Mouse (Mus musculus) heart, embryonic 12.5 days (tissue): ENCODE measurements at regions not wholly inside any gene's neighbourhood (a gene's known extent, or its start where the extent isn't known, plus 50 kb on each side); places are given as distances from the start of the nearest gene placed in this dataset.

ENCODE experiments used
- ATAC-seq: fragments of 200-750 bp; cut with Nextera tagmentation; 2 replicates; pipeline ENCODE4 v1.8.0; 2017; ENCODE audit warnings: moderate TSS enrichment, moderate library complexity; ENCODE audit not compliant: insufficient number of reproducible peaks, low FRiP score
- H3K27ac ChIP-seq: fragments of 300-500 bp; sonication (generic); 2 replicates; pipeline ENCODE4 v1.5.1; 2016; ENCODE audit warnings: mild to moderate bottlenecking, moderate library complexity; ENCODE audit not compliant: poor library complexity, severe bottlenecking
- H3K27me3 ChIP-seq: fragments of 300-500 bp; sonication (generic); replicated peaks from 2 replicates; pipeline ENCODE4 v1.6.1; 2016; ENCODE audit warnings: mild to moderate bottlenecking, moderate library complexity
- H3K36me3 ChIP-seq: fragments of 300-500 bp; sonication (generic); 2 replicates; pipeline ENCODE4 v1.6.1; 2016; ENCODE audit warnings: mild to moderate bottlenecking, moderate library complexity
- H3K4me1 ChIP-seq: fragments of 300-500 bp; sonication (generic); replicated peaks from 2 replicates; pipeline ENCODE4 v1.6.1; 2016; ENCODE audit warnings: mild to moderate bottlenecking
- H3K4me2 ChIP-seq: fragments of 300-500 bp; sonication (generic); 2 replicates; pipeline ENCODE4 v1.6.1; 2016; ENCODE audit warnings: mild to moderate bottlenecking, moderate library complexity
- H3K4me3 ChIP-seq: fragments of 300-500 bp; sonication (generic); 2 replicates; pipeline ENCODE4 v1.5.1; 2016; ENCODE audit warnings: mild to moderate bottlenecking
- H3K9ac ChIP-seq: fragments of 300-500 bp; sonication (generic); 2 replicates; pipeline ENCODE4 v1.6.1; 2016; ENCODE audit warnings: mild to moderate bottlenecking, moderate library complexity
- H3K9me3 ChIP-seq: fragments of 300-500 bp; sonication (generic); replicated peaks from 2 replicates; pipeline ENCODE4 v1.6.1; 2016; ENCODE audit warnings: mild to moderate bottlenecking, moderate library complexity
- WGBS: fragments of 180-500 bp; shearing (Covaris S2); methylation state at CpG from one replicate; pipeline ENCODE4 v1.1.7; 2016; 5-methylcytosine and 5-hydroxymethylcytosine counted together

DNA sequence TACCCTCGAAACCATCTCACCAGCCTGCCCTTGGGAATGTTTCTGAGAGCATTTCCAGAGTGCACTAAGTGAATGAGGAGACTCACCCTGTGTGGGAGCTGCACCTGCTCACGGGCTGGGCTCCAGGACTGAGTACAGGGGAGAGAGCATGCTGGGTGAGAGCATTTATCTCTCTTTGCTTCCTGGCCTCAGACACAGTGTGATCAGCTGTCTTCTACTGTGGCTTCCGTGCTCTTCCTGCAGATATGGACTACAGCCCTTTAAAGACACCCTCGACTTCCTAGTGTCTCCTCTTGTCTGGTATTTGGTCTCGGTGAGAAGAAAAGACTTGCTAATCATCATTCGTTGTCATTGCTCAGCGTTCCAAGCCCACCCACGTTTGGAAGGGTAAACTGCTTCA, 274.9 kb downstream of the Cd83 start:
- H3K4me3 ChIP-seq = no peak overlapping the region
- H3K27me3 ChIP-seq = no peaks in the 10 kb centered on the region
- no peaks in the 10 kb centered on the region for H3K36me3 ChIP-seq
- no peaks in the 10 kb centered on the region for H3K9me3 ChIP-seq
- peak overlapping the region; percentile 54 for H3K27ac ChIP-seq
- ATAC-seq = no peak
- H3K4me1 ChIP-seq = peaks cover 77% of the 10 kb centered on the region
- no peak overlapping the region for H3K4me2 ChIP-seq
- WGBS = 31% methylated on average over 8 of the region's 8 CpGs
- no peak overlapping the region for H3K9ac ChIP-seq

DNA sequence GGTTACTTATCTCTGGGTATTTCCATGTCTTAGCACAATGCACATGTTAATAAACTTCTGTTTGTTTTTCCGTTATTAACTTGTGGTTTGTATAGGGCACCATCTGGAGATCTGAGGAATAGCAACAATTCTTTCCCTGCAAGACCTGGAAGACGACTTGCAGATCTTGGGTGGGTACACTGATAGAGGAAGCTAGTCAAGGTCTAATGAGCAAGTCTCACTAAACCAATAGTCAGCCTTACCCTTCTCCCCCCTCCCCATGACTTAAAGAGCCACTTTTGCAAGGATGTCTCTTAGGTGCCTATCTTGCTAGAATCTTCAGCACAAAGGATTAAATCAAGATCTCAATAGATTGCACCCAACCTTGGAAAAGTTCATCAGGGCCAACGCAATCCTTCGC, 276.7 kb downstream of the Cd83 start:
- Histone ChIP-seq H3K4me3 (no peak overlapping the region), H3K4me1 (peaks cover 77% of the 10 kb centered on the region), H3K27me3 (no peaks in the 10 kb centered on the region), H3K9me3 (no peaks in the 10 kb centered on the region), H3K9ac (no peak overlapping the region), H3K36me3 (no peaks in the 10 kb centered on the region), H3K27ac (no peak overlapping the region), H3K4me2 (no peak overlapping the region)
- no peak for ATAC-seq
- 74% methylated on average over 4 of the region's 4 CpGs for WGBS

GRCm38 (mm10) chr13:44061721-44062300, 277.2 kb downstream of the Cd83 start:
- H3K9me3 ChIP-seq = no peaks in the 10 kb centered on the region
- no peak overlapping the region; the same call in 1 of the 2 replicates for H3K27ac ChIP-seq
- H3K36me3 ChIP-seq = no peaks in the 10 kb centered on the region
- peak overlapping the region; percentile 20; the same call in 1 of the 2 replicates for H3K4me2 ChIP-seq
- no peak for ATAC-seq
- no peak overlapping the region; the same call in 1 of the 2 replicates for H3K9ac ChIP-seq
- H3K4me3 ChIP-seq = no peak overlapping the region
- H3K27me3 ChIP-seq = no peaks in the 10 kb centered on the region
- peaks cover 77% of the 10 kb centered on the region for H3K4me1 ChIP-seq
- WGBS = 39% methylated on average over 7 of the region's 7 CpGs

- Histone ChIP-seq H3K27me3 (no peaks in the 10 kb centered on the region), H3K4me1 (peaks cover 80% of the 10 kb centered on the region), H3K9me3 (no peaks in the 10 kb centered on the region), H3K36me3 (no peaks in the 10 kb centered on the region), H3K4me3 (no peak overlapping the region), H3K27ac (no peak overlapping the region), H3K4me2 (no peak overlapping the region), H3K9ac (no peak overlapping the region)
- WGBS = 66% methylated on average over 8 of the region's 8 CpGs
- no peak for ATAC-seq
These were observed 278.7 kb downstream of the Cd83 start for GRCm38 (mm10) chr13:44063317-44063716.

DNA sequence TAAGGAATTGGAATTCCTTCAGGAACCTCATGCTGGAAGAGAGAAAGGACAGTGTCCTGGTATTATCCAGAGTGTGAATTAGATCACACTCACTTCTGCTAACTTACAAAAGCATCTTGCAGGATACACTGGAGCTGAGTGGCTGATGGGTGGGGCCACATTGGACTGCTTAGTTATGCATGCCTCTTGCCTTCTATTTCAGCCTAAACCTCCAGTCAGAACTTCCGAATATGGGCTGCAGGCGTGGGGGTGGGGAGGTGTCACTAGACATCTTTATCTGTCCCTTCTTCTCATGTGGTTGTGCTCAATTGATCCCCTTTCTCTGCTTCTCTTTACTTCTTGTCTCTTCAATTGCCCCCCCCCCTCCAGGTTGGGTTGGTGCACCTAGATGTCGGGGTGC, 279.5 kb downstream of the Cd83 start:
- no peak overlapping the region for H3K4me2 ChIP-seq
- no peaks in the 10 kb centered on the region for H3K27me3 ChIP-seq
- WGBS = 48% methylated on average over 3 of the region's 3 CpGs
- 0 out of 2 replicates have a peak, but pooled peaks have one; percentile 19 for ATAC-seq
- H3K9ac ChIP-seq = no peak overlapping the region
- peaks cover 75% of the 10 kb centered on the region for H3K4me1 ChIP-seq
- no peak overlapping the region for H3K27ac ChIP-seq
- H3K9me3 ChIP-seq = no peaks in the 10 kb centered on the region
- no peak overlapping the region for H3K4me3 ChIP-seq
- H3K36me3 ChIP-seq = no peaks in the 10 kb centered on the region

DNA sequence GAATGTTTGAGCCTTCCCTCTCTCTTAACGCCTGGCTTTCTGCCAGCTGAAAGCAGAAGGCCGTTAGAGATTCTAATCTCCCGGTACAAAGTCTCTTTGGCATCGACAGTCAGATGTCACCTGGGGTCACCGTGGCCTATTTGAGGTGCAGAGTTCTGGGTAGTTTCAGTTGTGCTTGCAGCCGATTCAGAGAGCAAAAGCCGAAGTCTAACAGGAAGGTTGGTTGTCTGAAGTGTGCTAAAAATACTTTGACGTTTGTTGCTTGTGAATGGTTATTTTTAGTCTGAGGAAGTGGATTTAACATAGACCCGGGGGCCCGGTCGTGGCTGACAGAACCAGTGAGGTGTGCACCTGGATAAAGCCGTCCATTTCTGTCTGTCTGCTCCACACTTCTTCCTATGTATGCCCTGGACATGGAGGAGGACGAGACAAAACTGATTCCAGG, 281.2 kb downstream of the Cd83 start:
- Histone ChIP-seq H3K36me3 (no peaks in the 10 kb centered on the region), H3K9ac (no peak overlapping the region; the same call in 1 of the 2 replicates), H3K27me3 (no peaks in the 10 kb centered on the region), H3K4me3 (no peak overlapping the region), H3K9me3 (no peaks in the 10 kb centered on the region), H3K4me2 (peak overlapping the region; percentile 3; the same call in 1 of the 2 replicates), H3K4me1 (peaks cover 68% of the 10 kb centered on the region), H3K27ac (peak overlapping the region; percentile 84)
- 10% methylated on average over 13 of the region's 13 CpGs for WGBS
- no peak for ATAC-seq

- Histone ChIP-seq H3K27ac (0 out of 2 replicates have a peak overlapping the region, but pooled peaks have one; percentile 84), H3K9me3 (no peaks in the 10 kb centered on the region), H3K27me3 (no peaks in the 10 kb centered on the region), H3K9ac (no peak overlapping the region), H3K4me2 (no peak overlapping the region), H3K4me3 (no peak overlapping the region), H3K4me1 (peaks cover 55% of the 10 kb centered on the region), H3K36me3 (no peaks in the 10 kb centered on the region)
- 0 out of 2 replicates have a peak, but pooled peaks have one; percentile 18 for ATAC-seq
- WGBS = 49% methylated on average over 2 of the region's 2 CpGs
These were observed 282.7 kb downstream of the Cd83 start for GRCm38 (mm10) chr13:44067244-44067643.

GRCm38 (mm10) chr13:44068951-44069350, 284.4 kb downstream of the Cd83 start:
- Histone ChIP-seq H3K27ac (no peak overlapping the region), H3K4me1 (peaks cover 41% of the 10 kb centered on the region), H3K4me2 (no peak overlapping the region), H3K9me3 (no peaks in the 10 kb centered on the region), H3K4me3 (no peak overlapping the region), H3K9ac (no peak overlapping the region), H3K36me3 (no peaks in the 10 kb centered on the region), H3K27me3 (no peaks in the 10 kb centered on the region)
- 72% methylated on average over 5 of the region's 5 CpGs for WGBS
- ATAC-seq = no peak

DNA sequence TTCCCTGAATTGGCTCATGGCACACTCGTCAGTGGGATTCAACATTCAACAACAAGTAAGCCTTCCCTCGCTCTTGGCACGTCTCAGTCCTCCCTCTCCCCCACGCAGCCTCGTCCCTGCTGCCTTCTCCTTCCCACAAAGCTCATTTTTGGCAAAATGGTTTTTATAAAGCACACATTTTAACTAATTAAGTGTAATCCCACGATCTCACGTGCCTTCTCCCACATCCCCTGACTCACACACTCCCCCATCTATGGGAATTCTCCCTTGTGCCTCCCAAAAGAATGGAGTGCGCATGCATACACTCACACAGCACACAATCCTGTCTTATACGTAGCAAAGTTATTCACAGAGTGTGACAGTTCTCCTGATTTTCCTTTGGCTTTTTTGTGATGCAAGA, 288.5 kb downstream of the Cd83 start:
- no peak overlapping the region for H3K4me2 ChIP-seq
- H3K27me3 ChIP-seq = no peaks in the 10 kb centered on the region
- no peak overlapping the region for H3K27ac ChIP-seq
- 77% methylated on average over 9 of the region's 9 CpGs for WGBS
- no peak overlapping the region for H3K4me3 ChIP-seq
- H3K36me3 ChIP-seq = no peaks in the 10 kb centered on the region
- H3K4me1 ChIP-seq = 0 out of 2 replicates have a peak, but pooled peaks cover 6% of the 10 kb centered on the region
- ATAC-seq = no peak
- no peaks in the 10 kb centered on the region for H3K9me3 ChIP-seq
- no peak overlapping the region for H3K9ac ChIP-seq

GRCm38 (mm10) chr13:44074172-44074571, 289.6 kb downstream of the Cd83 start:
- Histone ChIP-seq H3K27me3 (no peaks in the 10 kb centered on the region), H3K4me1 (0 out of 2 replicates have a peak, but pooled peaks cover 6% of the 10 kb centered on the region), H3K4me3 (no peak overlapping the region), H3K9ac (no peak overlapping the region), H3K36me3 (no peaks in the 10 kb centered on the region), H3K9me3 (peaks cover 4% of the 10 kb centered on the region; the same call in 1 of the 2 replicates), H3K27ac (no peak overlapping the region), H3K4me2 (no peak overlapping the region)
- WGBS = 64% methylated on average over 9 of the region's 9 CpGs
- ATAC-seq = no peak

DNA sequence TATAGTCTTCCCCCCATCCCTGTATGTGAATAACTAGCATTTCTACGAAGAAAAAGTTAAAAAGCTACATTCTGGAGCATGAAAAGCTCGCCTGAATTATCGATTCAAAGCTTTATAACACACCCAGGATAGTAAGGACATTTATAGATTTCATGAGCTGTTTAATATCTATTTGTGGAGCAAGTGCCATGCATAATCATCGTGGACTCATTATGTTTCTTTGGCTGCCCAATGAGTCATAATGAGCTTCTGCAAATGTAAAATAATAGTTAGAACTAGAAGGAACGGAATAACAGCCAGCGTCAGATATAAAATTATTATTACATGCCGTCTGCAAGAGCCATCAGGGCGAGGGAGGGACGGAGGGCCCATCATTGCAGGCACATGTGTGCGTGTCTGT, 292.4 kb downstream of the Cd83 start:
- Histone ChIP-seq H3K4me3 (no peak overlapping the region), H3K9me3 (peaks cover 4% of the 10 kb centered on the region; the same call in 1 of the 2 replicates), H3K27ac (no peak overlapping the region), H3K27me3 (no peaks in the 10 kb centered on the region), H3K4me2 (no peak overlapping the region), H3K36me3 (no peaks in the 10 kb centered on the region), H3K9ac (no peak overlapping the region), H3K4me1 (0 out of 2 replicates have a peak, but pooled peaks cover 6% of the 10 kb centered on the region)
- 83% methylated on average over 10 of the region's 10 CpGs for WGBS
- no peak for ATAC-seq
